Mouse (Mus musculus) fibroblast of lung, adult 2 months (primary cell): ENCODE measurements around the gene Epn2.
A peak's percentile ranks its signal among the peaks of the same experiment; 100 is the strongest.
"Not testable (repeated sequence)": the region's sequence is repeated elsewhere in the genome, so short reads cannot be mapped to it uniquely, and the experiment has no call there.

ENCODE experiments used
- DNase-seq: peaks from one replicate; pipeline ENCODE4 v3.0.0-alpha.2; 2011; ENCODE audit warnings: low read depth

Gene Epn2

DNA sequence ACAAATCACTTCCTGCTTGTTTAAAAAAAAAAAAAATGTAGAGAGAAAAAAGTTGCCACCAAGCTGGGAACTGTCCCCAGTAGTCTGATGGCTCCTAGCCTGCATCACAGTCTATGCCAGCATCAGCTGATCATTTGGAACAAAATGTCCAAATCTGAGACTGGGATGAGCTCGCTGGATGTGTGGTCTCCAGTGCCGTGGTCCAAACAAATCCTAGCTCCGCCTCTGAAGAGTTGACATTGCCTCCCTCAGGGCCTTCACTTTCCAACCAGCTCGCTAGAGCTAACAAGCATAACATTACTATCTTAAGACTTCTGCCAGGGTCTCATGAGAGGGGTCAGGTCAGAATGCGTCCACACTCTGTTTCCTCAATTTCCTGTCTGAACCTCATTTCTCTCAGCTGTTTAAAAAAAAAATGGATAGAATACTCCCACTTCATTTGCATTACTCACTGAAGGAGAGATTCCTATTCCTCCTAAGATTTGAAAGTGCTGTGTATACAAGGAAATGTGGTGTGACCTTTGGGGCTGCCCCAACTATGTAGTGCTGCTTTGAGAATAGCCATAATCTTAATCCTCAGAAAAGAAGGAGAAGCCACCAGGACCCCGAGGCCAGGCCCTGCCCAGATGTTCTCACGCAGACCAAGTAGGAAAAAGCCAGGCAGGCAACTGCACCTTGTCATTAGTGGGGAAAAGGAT is 11.2 kb upstream of the Epn2 start:
- DNase-seq = no peak

DNA sequence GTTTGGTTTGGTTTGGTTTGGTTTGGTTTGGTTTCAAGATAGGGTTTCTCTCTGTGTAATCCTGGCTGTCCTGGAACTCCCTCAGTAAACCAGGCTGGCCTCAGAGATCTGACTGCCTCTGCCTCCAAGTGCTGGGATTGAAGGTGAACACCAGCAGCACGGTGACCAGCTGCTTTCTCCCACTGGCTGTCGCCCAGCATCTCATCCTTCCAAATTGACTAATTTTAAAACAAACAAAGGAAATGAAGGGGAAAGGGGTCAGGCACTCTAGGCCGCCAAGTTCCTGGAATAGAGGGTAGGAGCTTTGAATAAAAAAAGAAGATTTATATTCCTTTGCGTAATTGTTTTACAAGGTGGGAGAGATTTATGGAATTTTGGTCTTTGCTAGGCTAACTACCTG is 5.9 kb upstream of the Epn2 start:
- no peak for DNase-seq

DNA sequence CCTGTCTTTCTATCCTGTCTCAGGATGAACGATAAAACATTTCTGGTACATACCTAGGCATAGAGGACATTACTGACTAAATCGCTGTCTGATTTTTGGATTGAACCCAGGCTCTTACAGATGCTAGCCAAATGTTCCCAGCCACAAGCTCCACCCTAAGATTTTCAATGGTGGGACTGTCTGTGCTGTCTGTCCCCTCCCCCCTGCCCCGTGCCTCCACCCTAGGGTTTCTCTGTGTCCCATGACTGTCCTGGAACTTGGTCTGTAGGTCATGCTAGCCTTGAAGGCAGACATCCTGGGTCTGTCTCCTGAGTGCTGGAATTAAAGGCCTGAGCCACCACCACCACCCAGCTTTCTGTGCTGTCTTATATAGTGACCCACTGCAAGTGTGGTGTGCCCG is 5.3 kb upstream of the Epn2 start:
- DNase-seq = no peak

DNA sequence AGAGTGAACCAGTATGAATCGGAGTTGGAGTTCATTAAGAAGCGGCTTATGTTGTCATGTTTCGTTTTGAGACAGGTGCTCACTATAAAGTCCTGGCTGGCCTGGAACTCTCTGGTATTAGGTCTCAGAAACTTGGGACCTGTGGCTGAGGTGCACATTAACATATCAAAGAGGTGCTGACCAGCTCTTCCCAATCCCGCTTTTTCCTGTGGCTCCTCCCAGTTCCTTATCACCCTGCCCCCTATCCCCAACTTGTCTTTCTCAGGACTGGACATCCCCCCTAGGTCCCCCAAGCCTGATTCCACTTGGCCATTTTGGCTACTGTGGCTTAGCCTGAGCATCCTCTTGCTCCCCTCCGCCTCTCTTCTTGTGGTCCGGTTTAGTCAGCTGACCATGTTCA is 4.6 kb upstream of the Epn2 start:
- DNase-seq = no peak

- DNase-seq = not testable (repeated sequence)
Measured at GRCm38 (mm10) chr11:61582808-61583207, 3.3 kb upstream of the Epn2 start.

- no peak for DNase-seq
Measured at GRCm38 (mm10) chr11:61579878-61580381, 443 bp upstream of the Epn2 start.

DNA sequence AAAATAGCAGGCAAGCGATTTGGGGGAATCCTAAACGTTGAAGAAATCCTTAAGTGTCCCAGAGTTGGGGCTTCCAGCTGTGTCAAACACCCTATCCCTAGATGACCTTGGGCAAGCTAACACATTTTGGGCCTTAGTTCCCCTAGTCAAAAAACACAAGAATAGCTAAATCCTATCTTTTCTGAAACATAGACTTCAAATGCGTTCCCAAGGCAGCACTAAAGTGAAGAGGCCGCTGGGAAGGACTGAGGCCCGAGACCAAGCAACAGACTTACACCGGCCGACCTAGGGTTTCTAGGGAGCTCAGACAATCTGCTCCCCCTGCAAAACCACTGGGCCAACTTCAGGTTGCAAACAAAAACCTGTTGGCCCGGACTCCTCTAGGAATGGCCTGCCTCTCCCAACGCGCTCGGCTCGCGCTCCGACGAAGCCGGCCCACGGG is 925 bp downstream of the Epn2 start:
- DNase-seq = no peak

GRCm38 (mm10) chr11:61577991-61578390 is 1.5 kb downstream of the Epn2 start:
- no peak for DNase-seq

GRCm38 (mm10) chr11:61577349-61577748 is 2.1 kb downstream of the Epn2 start:
- DNase-seq = no peak

GRCm38 (mm10) chr11:61573266-61573665 is 6.2 kb downstream of the Epn2 start:
- no peak for DNase-seq

DNA sequence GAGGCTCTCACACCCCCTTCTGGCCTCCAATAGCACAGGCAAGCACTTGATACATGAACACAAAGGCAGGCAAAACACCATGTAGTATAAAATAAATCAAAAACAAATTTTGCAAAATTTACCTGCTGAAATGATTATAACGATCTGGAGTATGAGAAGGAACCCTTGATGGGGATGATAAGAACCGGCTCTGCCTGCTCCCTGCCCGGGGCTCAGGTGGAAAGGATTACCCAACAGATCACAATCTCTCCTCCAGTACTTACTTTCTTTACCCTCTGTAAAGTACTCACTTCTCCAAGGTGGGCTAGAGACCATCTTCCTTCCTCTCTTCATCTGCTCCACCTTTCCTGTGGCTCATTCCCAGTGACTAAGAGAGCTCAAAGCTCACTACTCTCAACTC is 8.3 kb downstream of the Epn2 start:
- DNase-seq = no peak

DNA sequence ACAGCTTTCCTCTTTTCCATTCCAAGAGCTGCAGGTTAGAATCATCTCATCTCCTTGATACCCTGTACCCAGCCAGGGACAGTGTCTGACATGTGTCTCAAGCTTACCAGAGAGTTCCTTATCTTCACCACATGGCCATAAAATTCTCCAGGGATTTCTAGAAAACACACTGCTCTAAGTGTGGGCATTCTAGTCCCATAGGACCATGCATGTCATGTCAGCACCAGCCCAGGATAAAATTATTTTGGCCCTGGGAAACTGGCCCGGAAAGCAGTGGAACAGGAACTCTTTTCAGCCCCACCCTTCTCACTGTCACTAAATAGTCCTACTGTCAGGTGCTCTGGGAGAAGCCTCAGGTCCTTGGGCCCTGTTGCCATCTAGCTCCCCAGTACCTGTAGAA is 9.8 kb downstream of the Epn2 start:
- DNase-seq = no peak

DNA sequence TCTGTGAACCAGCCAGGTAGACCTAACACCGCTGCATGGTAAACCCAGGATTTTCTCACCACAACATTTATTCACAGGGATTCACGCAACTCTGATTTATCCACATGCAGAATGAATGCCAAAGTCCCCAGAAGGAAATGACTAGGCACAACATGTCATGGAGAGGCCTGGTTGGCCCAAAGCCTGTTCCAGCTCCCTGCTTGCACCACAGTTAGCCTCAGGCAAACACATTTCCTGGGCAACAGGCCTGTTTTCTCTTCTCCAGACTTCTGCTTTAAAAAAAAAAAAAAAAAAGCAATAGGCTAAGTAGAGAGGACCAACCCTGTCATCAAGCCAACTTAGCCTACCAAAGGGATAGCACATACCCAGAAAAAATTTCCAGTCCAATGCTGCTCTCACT is 14.9 kb downstream of the Epn2 start:
- DNase-seq = peak; percentile 78

GRCm38 (mm10) chr11:61563939-61564338 is 15.5 kb downstream of the Epn2 start:
- peak; percentile 67 for DNase-seq

DNA sequence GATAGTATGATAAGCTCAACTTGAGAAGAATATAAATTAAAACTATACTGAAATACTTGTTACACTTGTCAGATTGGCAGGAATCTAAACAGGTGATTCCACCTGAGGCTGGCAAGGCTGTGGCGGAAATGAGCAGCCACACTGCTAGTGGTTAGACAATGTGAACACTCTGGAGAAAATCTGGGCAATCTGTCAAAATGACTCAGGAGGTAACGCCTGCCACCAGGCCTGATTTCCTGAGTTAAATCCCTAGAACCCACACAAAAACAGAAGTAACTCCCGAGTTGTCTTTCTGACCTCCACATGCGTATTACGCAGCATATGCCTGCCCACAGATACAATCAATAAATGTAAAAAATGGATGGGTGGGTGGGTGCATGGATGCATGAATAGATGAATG is 17.1 kb downstream of the Epn2 start:
- DNase-seq = peak; percentile 27

DNA sequence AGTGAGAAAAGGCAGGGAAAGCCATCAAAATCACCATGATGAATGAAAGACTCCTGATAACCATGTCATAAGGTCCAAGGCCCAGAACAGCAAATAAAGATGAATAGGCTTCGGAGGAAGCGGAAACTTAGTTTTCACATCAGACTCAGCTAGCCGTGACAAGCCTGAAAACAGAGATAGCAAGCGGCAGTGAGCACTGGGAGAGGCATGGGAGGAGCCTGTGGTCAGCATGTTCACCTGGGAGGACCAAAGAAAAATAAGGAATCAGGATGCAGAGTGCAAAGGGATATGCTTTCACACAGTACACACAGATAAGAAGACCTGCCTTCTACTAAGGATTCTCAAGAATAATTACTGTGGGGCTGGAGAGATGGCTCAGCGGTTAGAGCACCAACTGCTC is 19.9 kb downstream of the Epn2 start:
- no peak for DNase-seq

DNA sequence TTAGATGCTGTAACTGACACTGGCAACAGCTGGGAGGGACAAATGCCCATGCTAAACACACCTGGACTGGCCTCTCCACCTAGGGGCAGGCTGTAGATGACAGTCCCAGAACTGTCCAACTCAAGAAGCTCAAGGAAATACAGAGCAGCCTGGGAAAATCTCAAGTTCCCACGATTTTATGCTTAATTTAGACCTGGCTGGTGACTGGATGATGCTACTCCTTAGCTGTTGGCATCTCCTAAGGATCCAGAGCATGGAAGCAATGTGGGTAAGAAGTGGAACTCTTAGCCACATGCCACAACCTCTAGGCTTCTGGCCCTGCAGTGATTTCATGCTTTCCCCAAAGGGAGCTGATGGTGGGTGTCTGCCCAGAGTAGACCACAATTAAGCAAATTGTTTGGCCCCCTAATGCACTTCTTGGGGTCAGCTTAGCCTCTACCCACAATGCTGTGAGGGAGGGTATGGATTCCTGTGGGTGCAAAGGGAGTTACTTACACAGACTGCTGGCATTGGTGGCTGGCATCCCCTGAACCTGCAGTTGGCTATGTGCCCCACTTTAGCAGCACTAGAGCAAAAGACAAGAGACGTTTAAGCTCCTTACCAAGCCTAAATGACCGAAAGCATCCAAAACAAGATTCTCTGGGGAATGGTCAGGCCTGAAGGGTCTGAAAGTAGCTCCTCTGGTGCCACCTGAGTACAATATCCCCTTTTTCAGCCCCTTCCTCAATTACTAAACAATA is 26.3 kb downstream of the Epn2 start:
- peak; percentile 18 for DNase-seq

DNA sequence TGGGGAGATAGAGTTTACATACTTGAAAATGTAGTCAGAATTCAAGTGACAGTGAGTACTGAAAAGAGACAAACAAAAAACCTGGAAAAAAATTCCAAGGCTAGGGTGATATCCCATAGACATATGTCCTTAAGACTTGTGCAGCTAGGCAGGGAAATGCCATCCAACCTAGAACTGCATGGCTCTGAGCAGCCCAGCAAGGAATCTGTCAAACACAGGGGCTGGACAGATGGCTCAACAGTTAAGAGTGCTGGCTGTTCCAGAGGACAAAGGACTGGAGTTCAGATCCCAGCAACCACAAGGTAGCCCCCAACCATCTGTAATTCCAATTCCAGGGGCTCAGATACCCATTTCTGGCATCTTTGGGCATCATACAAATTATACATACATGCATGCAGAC is 28.9 kb downstream of the Epn2 start:
- no peak for DNase-seq

DNA sequence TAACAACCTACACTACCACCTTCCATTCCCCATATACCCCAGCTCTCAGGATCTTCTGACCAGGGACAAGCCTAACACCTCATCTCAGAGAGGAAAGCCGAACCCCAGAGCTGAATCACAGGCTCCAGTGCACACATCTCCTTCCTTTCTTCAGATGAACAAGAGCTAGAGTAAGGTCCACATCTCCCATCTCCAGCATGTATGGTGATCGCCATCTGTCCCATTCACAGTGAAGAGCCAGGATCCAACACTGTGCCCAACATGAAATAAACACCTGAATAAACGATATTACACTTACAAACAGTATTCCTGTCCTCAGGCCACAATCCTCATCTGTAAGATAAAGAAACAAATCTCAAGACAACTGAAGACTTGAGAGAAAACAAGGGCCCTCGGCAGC is 31.8 kb downstream of the Epn2 start:
- no peak for DNase-seq

DNA sequence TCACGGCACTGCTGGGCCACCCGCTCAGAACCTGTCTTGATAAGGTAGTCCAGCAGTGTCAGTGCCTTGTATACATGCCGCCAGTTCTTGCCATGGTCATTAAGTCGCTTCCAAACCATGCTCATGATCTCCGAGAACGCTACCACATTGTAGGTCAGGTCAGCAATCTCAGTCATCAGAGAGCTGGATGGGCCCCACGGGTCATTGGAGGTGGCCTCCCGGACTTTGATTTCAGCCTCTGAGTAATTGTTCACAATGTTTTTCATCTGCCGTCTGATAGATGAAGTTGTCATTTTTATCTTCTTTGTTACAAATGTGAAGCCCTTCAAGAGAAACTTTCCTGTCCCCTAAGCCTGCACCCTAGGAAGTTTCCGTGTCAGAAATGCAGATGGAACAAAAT is 33.0 kb downstream of the Epn2 start:
- DNase-seq = no peak

GRCm38 (mm10) chr11:61545586-61545985 is 33.9 kb downstream of the Epn2 start:
- DNase-seq = no peak

- no peak for DNase-seq
Measured at GRCm38 (mm10) chr11:61541106-61541505, 38.4 kb downstream of the Epn2 start.

DNA sequence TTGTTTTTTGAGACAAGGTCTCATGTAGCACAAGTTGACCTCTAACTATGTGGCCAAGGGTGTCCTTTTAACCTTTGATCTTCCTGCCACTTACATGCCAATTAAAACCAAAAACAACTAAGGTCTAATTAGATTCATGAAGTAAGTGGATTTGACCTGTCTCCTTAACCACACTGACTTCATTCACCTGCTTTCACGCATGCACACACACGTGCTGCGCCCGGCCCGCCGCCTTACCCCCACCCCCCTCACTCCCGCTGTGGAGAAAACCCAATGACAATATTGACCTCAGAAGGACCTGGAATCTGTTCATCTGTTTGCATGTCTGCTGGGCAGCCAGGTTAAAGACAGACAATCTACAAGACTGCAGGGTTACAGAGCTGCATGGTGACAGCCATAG is 38.8 kb downstream of the Epn2 start:
- DNase-seq = no peak

GRCm38 (mm10) chr11:61537362-61537761 is 42.1 kb downstream of the Epn2 start:
- DNase-seq = no peak
